Mouse (Mus musculus): ENCODE data around the gene E2f6. TPM values are rescaled to one million over a fixed set of nuclear protein-coding genes. Genes with fewer than 3 reads are reported as not detected.

The E2f6 gene
- total RNA-seq, 1 experiment from 2014 or later = 7.3 TPM

Other genes starting within 250 kb of the E2f6 start
- gene Lpin1, start 200.0 kb upstream of the E2f6 start, total RNA-seq (2017) = 6.1 and 6.2 TPM in 2 replicates
- gene Ntsr2, start 157.6 kb upstream of the E2f6 start, total RNA-seq (2017) = not detected in 2 replicates
- not detected in 2 replicates for gene Greb1, start 10.1 kb upstream of the E2f6 start, total RNA-seq (2017)
- gene Rock2, start 83.9 kb downstream of the E2f6 start, total RNA-seq (2017) = 106 and 123 TPM in 2 replicates
- 52.5 and 57.1 TPM in 2 replicates for gene Pqlc3, start 189.4 kb downstream of the E2f6 start, total RNA-seq (2017)
- gene 2410004P03Rik, start 200.8 kb downstream of the E2f6 start, total RNA-seq (2017) = 0.23 and 1.6 TPM in 2 replicates

Measured in neutrophil, adult 5-6 weeks (primary cell).